Mouse (Mus musculus) cerebellum, postnatal 4 days (tissue): ENCODE measurements around the gene Tmem243.

Experiments used
- DNase-seq, 2 experiments: peaks; one replicate each; pipeline ENCODE4 v3.0.0; 2022; ENCODE audit warnings: low spot score in 2 of 2, mixed read lengths in 1 of 2

Gene Tmem243

GRCm38 (mm10) chr5:9173295-9173694 lies 72.8 kb downstream of the Tmem243 start:
- DNase-seq = no peak

- DNase-seq = no peak
Measured at GRCm38 (mm10) chr5:9186467-9186866, 86.0 kb downstream of the Tmem243 start.
